Mouse (Mus musculus) heart, embryonic 15.5 days (tissue): ENCODE data around the gene Bfsp2. TPM values are rescaled to one million over a fixed set of nuclear protein-coding genes. Genes with fewer than 3 reads are reported as not detected.

ENCODE experiments used
- ATAC-seq: fragments of 200-750 bp; cut with Nextera tagmentation; replicated peaks from 2 replicates; pipeline ENCODE4 v1.8.0; 2017; ENCODE audit warnings: low read depth, moderate TSS enrichment; ENCODE audit not compliant: insufficient number of reproducible peaks, insufficient read depth, low FRiP score
- H3K27ac ChIP-seq: fragments of 300-500 bp; sonication (generic); 2 replicates; pipeline ENCODE4 v1.5.1; 2015; ENCODE audit warnings: mild to moderate bottlenecking, inconsistent platforms
- H3K27me3 ChIP-seq: fragments of 300-500 bp; sonication (generic); 2 replicates; pipeline ENCODE4 v1.6.1; 2015; ENCODE audit warnings: inconsistent platforms
- H3K36me3 ChIP-seq: fragments of 300-500 bp; sonication (generic); 2 replicates; pipeline ENCODE4 v1.6.1; 2015; ENCODE audit warnings: mild to moderate bottlenecking, inconsistent platforms
- H3K4me1 ChIP-seq: fragments of 300-500 bp; sonication (generic); replicated peaks from 2 replicates; pipeline ENCODE4 v1.6.1; 2015; ENCODE audit warnings: inconsistent platforms
- H3K4me2 ChIP-seq: fragments of 300-500 bp; sonication (generic); 2 replicates; pipeline ENCODE4 v1.6.1; 2015; ENCODE audit warnings: inconsistent platforms, mild to moderate bottlenecking, moderate library complexity
- H3K4me3 ChIP-seq: fragments of 300-500 bp; sonication (generic); 2 replicates; pipeline ENCODE4 v1.5.1; 2015; ENCODE audit warnings: mild to moderate bottlenecking, inconsistent platforms
- H3K9ac ChIP-seq: fragments of 300-500 bp; sonication (generic); 2 replicates; pipeline ENCODE4 v1.6.1; 2015; ENCODE audit warnings: mild to moderate bottlenecking, inconsistent platforms
- H3K9me3 ChIP-seq: fragments of 300-500 bp; sonication (generic); replicated peaks from 2 replicates; pipeline ENCODE4 v1.6.1; 2016; ENCODE audit warnings: inconsistent platforms
- WGBS: fragments of 180-500 bp; shearing (Covaris S2); methylation state at CpG from one replicate; pipeline ENCODE4 v1.1.7; 2015; ENCODE audit warnings: mixed read lengths; 5-methylcytosine and 5-hydroxymethylcytosine counted together
- polyA plus RNA-seq: library from polyadenylated mRNA; unstranded; fragments of >200 nt; fragmentation: Nextera tagmentation; extraction: Ambion mirVana; gene quantifications from 2 replicates; pipeline ENCODE4 v1.2.1, GENCODE M21; 2015

The Bfsp2 gene
- polyA plus RNA-seq, 1 experiment from 2014 or later, result 0.97 TPM

GRCm38 (mm10) chr9:103398509-103399157 is 81.6 kb downstream of the Bfsp2 start:
- no peak for ATAC-seq
- no peaks in the 10 kb centered on the region for H3K27me3 ChIP-seq
- no peaks in the 10 kb centered on the region for H3K36me3 ChIP-seq
- H3K27ac ChIP-seq, result peak overlapping the region; percentile 19
- no peaks in the 10 kb centered on the region for H3K9me3 ChIP-seq
- H3K4me3 ChIP-seq, result 0 out of 2 replicates have a peak overlapping the region, but pooled peaks have one; percentile 5
- H3K4me2 ChIP-seq, result peak overlapping the region; percentile 21; the same call in 1 of the 2 replicates
- H3K9ac ChIP-seq, result no peak overlapping the region
- 53% methylated on average over 21 of the region's 21 CpGs for WGBS
- H3K4me1 ChIP-seq, result peaks cover 6% of the 10 kb centered on the region

GRCm38 (mm10) chr9:103393256-103393655 is 87.0 kb downstream of the Bfsp2 start:
- WGBS, result 83% methylated on average over 11 of the region's 11 CpGs
- ATAC-seq, result no peak

GRCm38 (mm10) chr9:103391796-103392372 is 88.3 kb downstream of the Bfsp2 start:
- no peak for ATAC-seq
- Histone ChIP-seq H3K27me3 (no peaks in the 10 kb centered on the region), H3K9ac (no peak overlapping the region), H3K4me1 (peaks cover 20% of the 10 kb centered on the region), H3K4me3 (no peak overlapping the region), H3K4me2 (no peak overlapping the region), H3K27ac (no peak overlapping the region), H3K36me3 (no peaks in the 10 kb centered on the region), H3K9me3 (no peaks in the 10 kb centered on the region)
- 53% methylated on average over 6 of the region's 6 CpGs for WGBS

More at GRCm38 (mm10) chr9:103393256-103393655, 87.0 kb downstream of the Bfsp2 start:
- peaks cover 11% of the 10 kb centered on the region for H3K4me1 ChIP-seq
- no peak overlapping the region for H3K4me3 ChIP-seq
- no peaks in the 10 kb centered on the region for H3K27me3 ChIP-seq
- H3K4me2 ChIP-seq, result no peak overlapping the region
- no peak overlapping the region for H3K27ac ChIP-seq
- H3K9me3 ChIP-seq, result no peaks in the 10 kb centered on the region
- no peaks in the 10 kb centered on the region for H3K36me3 ChIP-seq
- no peak overlapping the region for H3K9ac ChIP-seq

- Histone ChIP-seq H3K4me2 (no peak overlapping the region), H3K27me3 (no peaks in the 10 kb centered on the region), H3K4me3 (no peak overlapping the region), H3K9me3 (no peaks in the 10 kb centered on the region), H3K4me1 (peaks cover 24% of the 10 kb centered on the region), H3K9ac (no peak overlapping the region), H3K27ac (no peak overlapping the region), H3K36me3 (no peaks in the 10 kb centered on the region)
- no peak for ATAC-seq
- WGBS, result 85% methylated on average over 6 of the region's 6 CpGs
Measured at GRCm38 (mm10) chr9:103389261-103389660, 91.0 kb downstream of the Bfsp2 start.

GRCm38 (mm10) chr9:103387011-103387653 is 93.1 kb downstream of the Bfsp2 start:
- H3K9ac ChIP-seq, result no peak overlapping the region
- H3K27me3 ChIP-seq, result no peaks in the 10 kb centered on the region
- no peak overlapping the region for H3K4me3 ChIP-seq
- no peaks in the 10 kb centered on the region for H3K9me3 ChIP-seq
- 60% methylated on average over 10 of the region's 10 CpGs for WGBS
- H3K4me2 ChIP-seq, result no peak overlapping the region
- no peak for ATAC-seq
- H3K36me3 ChIP-seq, result no peaks in the 10 kb centered on the region
- H3K4me1 ChIP-seq, result peaks cover 24% of the 10 kb centered on the region
- H3K27ac ChIP-seq, result no peak overlapping the region

- WGBS, result 59% methylated on average over 5 of the region's 5 CpGs
- no peak overlapping the region for H3K4me2 ChIP-seq
- H3K36me3 ChIP-seq, result no peaks in the 10 kb centered on the region
- H3K4me3 ChIP-seq, result no peak overlapping the region
- no peaks in the 10 kb centered on the region for H3K27me3 ChIP-seq
- no peak overlapping the region for H3K9ac ChIP-seq
- no peak for ATAC-seq
- H3K9me3 ChIP-seq, result no peaks in the 10 kb centered on the region
- no peak overlapping the region for H3K27ac ChIP-seq
- H3K4me1 ChIP-seq, result peaks cover 19% of the 10 kb centered on the region
Measured at GRCm38 (mm10) chr9:103386573-103386972, 93.6 kb downstream of the Bfsp2 start.

GRCm38 (mm10) chr9:103385600-103385999 is 94.6 kb downstream of the Bfsp2 start:
- Histone ChIP-seq H3K9ac (no peak overlapping the region), H3K9me3 (no peaks in the 10 kb centered on the region), H3K27me3 (no peaks in the 10 kb centered on the region), H3K4me3 (no peak overlapping the region), H3K4me2 (no peak overlapping the region), H3K36me3 (no peaks in the 10 kb centered on the region), H3K4me1 (peaks cover 18% of the 10 kb centered on the region), H3K27ac (no peak overlapping the region)
- WGBS, result 47% methylated on average over 1 of the region's 1 CpGs
- no peak for ATAC-seq

GRCm38 (mm10) chr9:103384141-103384796 is 96.0 kb downstream of the Bfsp2 start:
- no peak overlapping the region for H3K27ac ChIP-seq
- 70% methylated on average over 4 of the region's 4 CpGs for WGBS
- no peak overlapping the region for H3K9ac ChIP-seq
- H3K9me3 ChIP-seq, result no peaks in the 10 kb centered on the region
- no peaks in the 10 kb centered on the region for H3K27me3 ChIP-seq
- H3K36me3 ChIP-seq, result no peaks in the 10 kb centered on the region
- H3K4me3 ChIP-seq, result no peak overlapping the region
- peaks cover 14% of the 10 kb centered on the region for H3K4me1 ChIP-seq
- ATAC-seq, result no peak
- no peak overlapping the region for H3K4me2 ChIP-seq

GRCm38 (mm10) chr9:103383576-103383975 is 96.6 kb downstream of the Bfsp2 start:
- Histone ChIP-seq H3K27ac (no peak overlapping the region), H3K4me2 (no peak overlapping the region), H3K4me1 (peaks cover 19% of the 10 kb centered on the region), H3K36me3 (no peaks in the 10 kb centered on the region), H3K27me3 (no peaks in the 10 kb centered on the region), H3K9ac (no peak overlapping the region), H3K9me3 (no peaks in the 10 kb centered on the region), H3K4me3 (no peak overlapping the region)
- 88% methylated on average over 1 of the region's 1 CpGs for WGBS
- ATAC-seq, result no peak

- 49% methylated on average over 6 of the region's 6 CpGs for WGBS
- no peak overlapping the region for H3K27ac ChIP-seq
- peaks cover 19% of the 10 kb centered on the region for H3K4me1 ChIP-seq
- H3K4me3 ChIP-seq, result no peak overlapping the region
- H3K4me2 ChIP-seq, result no peak overlapping the region
- no peaks in the 10 kb centered on the region for H3K9me3 ChIP-seq
- H3K9ac ChIP-seq, result no peak overlapping the region
- ATAC-seq, result no peak
- H3K36me3 ChIP-seq, result no peaks in the 10 kb centered on the region
- H3K27me3 ChIP-seq, result no peaks in the 10 kb centered on the region
Measured at GRCm38 (mm10) chr9:103382989-103383388, 97.2 kb downstream of the Bfsp2 start.

GRCm38 (mm10) chr9:103380566-103380965 is 99.7 kb downstream of the Bfsp2 start:
- no peak for ATAC-seq
- no peak overlapping the region for H3K27ac ChIP-seq
- 79% methylated on average over 4 of the region's 4 CpGs for WGBS

More at GRCm38 (mm10) chr9:103380566-103380965, 99.7 kb downstream of the Bfsp2 start:
- Histone ChIP-seq H3K4me3 (no peak overlapping the region), H3K27me3 (no peaks in the 10 kb centered on the region), H3K9ac (no peak overlapping the region), H3K9me3 (no peaks in the 10 kb centered on the region), H3K4me1 (peaks cover 5% of the 10 kb centered on the region; the same call in 1 of the 2 replicates), H3K36me3 (no peaks in the 10 kb centered on the region), H3K4me2 (no peak overlapping the region)
